Mouse (Mus musculus): ENCODE data around the gene Ostm1.

- TF ChIP-seq CTCF (IDR thresholded peaks at IDR 0.05; ENCODE audit: control insufficient read depth, insufficient read depth, insufficient read length) (no peak), USF1 (IDR thresholded peaks at IDR 0.05; ENCODE audit: low read depth) (no peak), MAX (IDR thresholded peaks at IDR 0.05) (no peak), CEBPB (IDR thresholded peaks at IDR 0.05; ENCODE audit: low read depth) (no peak)
Measured at GRCm38 (mm10) chr10:42689694-42690093, 106.1 kb downstream of the Ostm1 start.
